Mouse (Mus musculus): ENCODE results near the gene Rims4.

The Rims4 gene

DNA sequence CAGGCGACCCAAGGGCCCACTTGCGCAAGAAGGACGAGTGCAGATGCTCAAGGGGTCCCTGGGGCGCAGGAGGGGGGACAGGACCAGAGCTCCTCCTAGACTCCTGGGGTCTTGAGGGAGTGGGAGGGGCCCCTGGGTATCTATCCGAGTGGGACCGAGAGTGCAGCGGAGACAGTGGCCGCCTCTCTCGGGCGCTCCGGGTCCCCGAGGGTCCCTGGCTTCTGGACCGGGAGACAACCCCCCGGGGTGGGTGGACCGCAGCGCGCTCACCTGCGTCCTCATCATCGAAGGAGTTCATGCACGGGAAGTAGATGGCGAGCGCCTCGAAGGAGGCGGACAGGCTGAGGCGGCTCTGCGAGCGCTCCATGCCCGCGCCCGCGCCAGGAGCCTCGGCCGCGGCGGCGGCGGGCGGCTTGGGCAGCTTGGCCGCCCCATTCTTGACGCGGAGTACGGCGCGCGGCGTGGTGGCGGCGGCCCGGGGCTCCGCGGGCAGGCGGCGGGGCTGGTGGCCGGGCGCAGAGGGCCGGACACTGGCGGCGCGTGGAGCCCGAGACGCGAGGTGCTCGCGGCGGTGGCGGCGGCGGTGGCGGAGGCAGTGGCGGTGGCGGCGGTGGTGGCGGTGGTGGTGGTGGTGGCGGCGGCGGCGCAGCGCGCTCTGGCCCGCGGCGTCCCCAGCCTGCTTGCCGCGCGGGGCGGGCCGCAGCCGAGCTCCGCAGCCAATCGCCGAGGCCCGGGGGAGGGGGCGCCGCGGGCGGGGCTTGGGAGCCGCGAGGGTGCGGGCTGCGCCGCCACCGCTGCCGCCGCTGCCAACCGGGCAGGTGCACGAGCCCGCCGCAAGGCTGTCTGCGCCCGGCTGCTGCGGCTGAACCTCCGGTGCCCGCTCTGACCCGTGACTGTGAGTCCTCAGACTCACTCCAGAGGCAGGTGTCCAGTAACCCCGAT, at the start of gene Rims4:
Gene Rims4, minus strand, starts transcription at position 367 of the 942 bp plus-strand sequence.
- in situ Hi-C loops (cut with MboI; ENCODE audit: unreplicated experiment in 2 of 2), result no loop called here

DNA sequence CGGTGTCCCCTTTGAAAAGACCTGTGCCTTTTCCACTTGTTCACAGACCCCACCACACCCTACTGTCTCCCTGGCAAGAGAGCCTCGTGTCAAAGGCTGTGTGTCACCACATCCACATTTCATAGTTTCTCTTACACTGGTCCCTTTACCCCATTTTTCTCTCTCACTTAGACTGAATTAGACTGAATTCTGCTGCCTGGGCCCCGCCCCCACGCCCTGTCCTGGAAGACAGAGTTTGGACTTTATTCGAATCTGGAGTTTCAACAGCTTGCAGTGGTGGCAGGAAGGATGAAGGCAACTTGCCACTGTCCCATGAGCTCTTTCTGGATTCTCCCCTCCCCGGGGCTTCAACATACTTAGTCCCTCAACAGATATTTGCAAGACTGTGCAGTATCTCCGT, 47.2 kb upstream of the Rims4 start:
- in situ Hi-C loops (cut with MboI; ENCODE audit: unreplicated experiment in 2 of 2), result loop anchor here in 1 of 2 experiments (25.0 kb wide), 1 partner anchor 428 kb away; no protein-coding TSS in a partner anchor

- in situ Hi-C loops (cut with MboI; ENCODE audit: unreplicated experiment in 2 of 2), result loop anchor here in 1 of 2 experiments (25.0 kb wide), 1 partner anchor 428 kb away; no protein-coding TSS in a partner anchor
Observed at GRCm38 (mm10) chr2:163964606-163965560, 46.4 kb upstream of the Rims4 start.

GRCm38 (mm10) chr2:163953622-163954310, 35.3 kb upstream of the Rims4 start:
- in situ Hi-C loops (cut with MboI; ENCODE audit: unreplicated experiment in 2 of 2), result loop anchor here (5.0 to 25.0 kb wide), 2 partner anchors 101 to 416 kb away; partner anchors contain the start of gene Kcnk15 (in 1 of the 2)

GRCm38 (mm10) chr2:163951770-163952169, 33.3 kb upstream of the Rims4 start:
- in situ Hi-C loops (cut with MboI; ENCODE audit: unreplicated experiment in 2 of 2), result loop anchor here (5.0 to 25.0 kb wide), 2 partner anchors 99 to 414 kb away; partner anchors contain the start of gene Kcnk15 (in 1 of the 2)

GRCm38 (mm10) chr2:163947976-163948375, 29.5 kb upstream of the Rims4 start:
- in situ Hi-C loops (cut with MboI; ENCODE audit: unreplicated experiment in 2 of 2), result loop anchor here (5.0 to 10.0 kb wide), 2 partner anchors 91 to 403 kb away; no protein-coding TSS in a partner anchor

DNA sequence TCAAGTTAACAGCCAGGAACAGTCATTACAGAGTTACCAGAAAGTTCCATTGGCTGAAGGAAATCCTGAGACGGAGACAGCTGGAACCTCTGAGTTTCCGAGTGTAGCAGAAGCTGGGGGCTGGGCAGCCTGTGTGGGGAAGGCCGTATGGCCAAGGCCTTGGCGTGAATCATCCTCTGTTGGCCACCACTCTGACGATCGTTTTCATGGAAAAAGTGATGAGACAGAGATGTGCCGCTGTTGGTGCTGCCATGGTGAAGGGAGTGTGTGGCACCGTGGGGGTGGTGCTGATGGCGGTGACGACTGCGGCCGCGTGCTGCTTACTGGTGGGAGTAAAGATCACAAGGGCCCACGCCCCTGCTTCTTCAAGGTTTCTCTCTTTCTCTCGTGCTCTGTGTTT, 27.7 kb upstream of the Rims4 start:
- in situ Hi-C loops (cut with MboI; ENCODE audit: unreplicated experiment in 2 of 2), result loop anchor here (5.0 to 10.0 kb wide), 2 partner anchors 89 to 401 kb away; no protein-coding TSS in a partner anchor

DNA sequence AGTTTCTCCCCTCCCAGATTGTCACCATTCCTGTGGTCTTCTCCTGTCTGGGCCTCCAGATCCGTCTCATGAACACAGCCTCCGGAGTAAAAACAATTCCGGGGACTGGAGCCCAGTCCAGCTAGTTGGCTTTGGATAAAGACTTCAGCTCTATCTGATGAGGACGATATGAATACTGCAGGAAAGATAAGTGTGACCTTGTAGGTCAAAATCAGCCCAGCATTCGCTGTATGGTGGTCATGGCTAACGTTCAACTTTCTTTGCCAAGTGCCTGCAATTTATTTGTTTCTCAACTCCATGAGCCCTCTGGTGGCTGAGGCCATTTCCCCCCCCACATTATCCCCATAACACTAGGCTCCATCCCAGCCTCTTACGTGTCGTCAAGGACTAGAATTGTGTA, 26.0 kb upstream of the Rims4 start:
- in situ Hi-C loops (cut with MboI; ENCODE audit: unreplicated experiment in 2 of 2), result loop anchor here in 1 of 2 experiments (10.0 kb wide), 1 partner anchor 400 kb away; no protein-coding TSS in a partner anchor

GRCm38 (mm10) chr2:163943056-163943455, 24.6 kb upstream of the Rims4 start:
- in situ Hi-C loops (cut with MboI; ENCODE audit: unreplicated experiment in 2 of 2), result loop anchor here in 1 of 2 experiments (10.0 kb wide), 1 partner anchor 398 kb away; no protein-coding TSS in a partner anchor

- in situ Hi-C loops (cut with MboI; ENCODE audit: unreplicated experiment in 2 of 2), result no loop called here
Observed at GRCm38 (mm10) chr2:163939522-163939921, 21.0 kb upstream of the Rims4 start.

GRCm38 (mm10) chr2:163932151-163932550, 13.7 kb upstream of the Rims4 start:
- in situ Hi-C loops (cut with MboI; ENCODE audit: unreplicated experiment in 2 of 2), result no loop called here

- in situ Hi-C loops (cut with MboI; ENCODE audit: unreplicated experiment in 2 of 2), result no loop called here
Observed at GRCm38 (mm10) chr2:163928464-163929200, 10.1 kb upstream of the Rims4 start.

- in situ Hi-C loops (cut with MboI; ENCODE audit: unreplicated experiment in 2 of 2), result no loop called here
Observed at GRCm38 (mm10) chr2:163925044-163925443, 6.6 kb upstream of the Rims4 start.

GRCm38 (mm10) chr2:163924531-163924930, 6.0 kb upstream of the Rims4 start:
- in situ Hi-C loops (cut with MboI; ENCODE audit: unreplicated experiment in 2 of 2), result no loop called here

- in situ Hi-C loops (cut with MboI; ENCODE audit: unreplicated experiment in 2 of 2), result no loop called here
Observed at GRCm38 (mm10) chr2:163923113-163923512, 4.6 kb upstream of the Rims4 start.

- in situ Hi-C loops (cut with MboI; ENCODE audit: unreplicated experiment in 2 of 2), result no loop called here
Observed at GRCm38 (mm10) chr2:163919581-163919980, 1.1 kb upstream of the Rims4 start.

- in situ Hi-C loops (cut with MboI; ENCODE audit: unreplicated experiment in 2 of 2), result no loop called here
Observed at GRCm38 (mm10) chr2:163916703-163917102, 1.8 kb downstream of the Rims4 start.

GRCm38 (mm10) chr2:163915294-163915791, 3.1 kb downstream of the Rims4 start:
- in situ Hi-C loops (cut with MboI; ENCODE audit: unreplicated experiment in 2 of 2), result no loop called here

- in situ Hi-C loops (cut with MboI; ENCODE audit: unreplicated experiment in 2 of 2), result no loop called here
Observed at GRCm38 (mm10) chr2:163914107-163914506, 4.4 kb downstream of the Rims4 start.

All from v-Abl transformed pro-B cells (cell line).